Mouse (Mus musculus) G1E-ER4 (cell line): Measurements from ENCODE around the gene Chst1. TPM values are rescaled to one million over a fixed set of nuclear protein-coding genes. Genes with fewer than 3 reads are reported as not detected.

Experiments
- GATA1 ChIP-seq: IDR thresholded peaks from one replicate; pipeline ENCODE4 v1.8.0; 2012; ENCODE audit warnings: low read length, inconsistent platforms
- polyA plus RNA-seq: library from polyadenylated mRNA; stranded (reverse); fragments of >175 nt; gene quantifications from 2 replicates; pipeline ENCODE4 v1.2.3, GENCODE M21; 2012

The Chst1 gene
- polyA plus RNA-seq, result 0.11 TPM in 1 of 2 replicates, not detected in the other

DNA sequence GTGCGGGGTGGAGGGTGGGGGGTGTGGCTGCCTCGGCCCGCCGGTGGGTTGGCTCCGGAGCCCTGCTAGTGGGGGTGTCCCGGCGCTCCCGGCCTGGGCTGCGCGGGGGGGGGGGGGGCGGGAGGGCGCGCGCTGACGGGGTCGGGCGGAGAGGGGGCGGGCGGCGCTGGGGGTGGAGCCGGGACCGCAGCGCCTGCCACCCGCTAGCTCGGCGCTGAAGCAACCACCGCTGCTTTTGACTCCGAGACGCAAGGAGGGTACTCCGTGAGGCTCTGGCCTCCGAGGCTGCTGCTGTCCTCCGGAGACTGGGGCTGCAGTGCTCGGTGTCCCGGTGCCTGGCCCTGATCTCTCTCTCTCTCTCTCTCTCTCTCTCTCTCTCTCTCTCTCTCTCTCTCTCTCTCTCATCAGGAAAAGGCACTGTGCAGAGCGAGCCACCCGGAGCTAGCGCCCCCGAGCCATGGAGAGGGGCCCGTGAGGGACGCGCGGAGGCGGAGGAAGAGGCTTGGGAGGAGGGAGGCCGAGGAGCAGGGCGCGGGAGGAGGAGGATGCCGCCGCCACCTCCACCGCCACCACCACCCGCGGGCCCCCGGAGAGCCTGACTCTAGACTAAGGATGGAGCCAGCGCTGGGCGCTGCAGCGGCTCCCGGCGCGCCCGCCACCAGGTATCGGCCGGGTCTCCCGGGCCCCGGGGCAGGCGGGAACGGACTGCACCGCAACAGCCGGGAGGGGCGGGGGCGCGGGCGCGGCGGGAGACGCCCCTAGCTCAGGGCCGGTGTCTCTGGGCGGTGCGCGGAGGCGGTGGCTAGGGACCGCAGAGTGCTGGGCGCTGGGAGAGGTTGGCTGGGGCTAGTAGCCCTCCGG, at the start of gene Chst1:
Gene Chst1 (plus strand): TSS at position 221 of the 861 bp plus-strand sequence.
- TF ChIP-seq GATA1, result no peak

GRCm38 (mm10) chr2:92550051-92550450, 49.5 kb upstream of the Chst1 start:
- no peak for TF ChIP-seq GATA1

DNA sequence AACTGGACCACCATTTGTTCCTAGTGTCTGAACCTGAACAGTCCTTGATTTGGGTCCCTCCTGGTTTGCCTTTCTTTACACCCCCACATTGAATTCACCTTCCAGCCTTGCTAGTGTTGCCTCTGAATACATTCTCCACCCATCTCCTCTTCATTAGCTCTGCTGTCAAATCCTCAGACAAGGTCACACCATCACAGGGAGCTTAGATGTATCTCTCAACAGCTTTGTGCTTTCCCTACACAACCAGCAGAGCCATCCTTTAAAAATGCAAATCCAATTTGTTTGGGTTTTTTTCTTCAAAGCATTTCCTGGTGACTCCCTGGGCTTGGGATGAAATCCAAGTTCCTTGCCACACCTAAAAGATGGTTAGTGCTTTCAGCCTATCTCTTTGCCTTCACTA, 45.0 kb upstream of the Chst1 start:
- no peak for TF ChIP-seq GATA1

DNA sequence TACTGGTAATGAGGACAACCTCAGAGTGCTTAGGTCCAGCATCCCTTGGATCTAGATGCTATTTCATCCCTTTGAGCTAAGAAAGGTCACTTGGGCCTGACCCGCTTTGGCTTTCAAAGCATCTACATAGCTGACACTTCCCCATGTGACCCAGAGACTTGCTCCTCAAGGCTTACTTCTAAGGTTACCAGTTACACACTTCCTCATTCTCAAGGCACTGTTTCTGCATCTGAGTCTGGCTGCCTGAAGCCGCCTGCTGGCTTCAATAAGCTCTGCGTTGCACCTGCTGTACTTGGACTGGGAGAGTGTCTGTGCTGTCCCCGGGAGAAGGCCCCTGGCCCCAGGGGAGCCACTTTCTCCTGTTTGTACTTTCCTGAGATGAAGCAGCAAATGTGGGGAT, 36.6 kb upstream of the Chst1 start:
- no peak for TF ChIP-seq GATA1

GRCm38 (mm10) chr2:92570623-92571022, 28.9 kb upstream of the Chst1 start:
- no peak for TF ChIP-seq GATA1

GRCm38 (mm10) chr2:92577824-92578223, 21.7 kb upstream of the Chst1 start:
- TF ChIP-seq GATA1, result no peak

DNA sequence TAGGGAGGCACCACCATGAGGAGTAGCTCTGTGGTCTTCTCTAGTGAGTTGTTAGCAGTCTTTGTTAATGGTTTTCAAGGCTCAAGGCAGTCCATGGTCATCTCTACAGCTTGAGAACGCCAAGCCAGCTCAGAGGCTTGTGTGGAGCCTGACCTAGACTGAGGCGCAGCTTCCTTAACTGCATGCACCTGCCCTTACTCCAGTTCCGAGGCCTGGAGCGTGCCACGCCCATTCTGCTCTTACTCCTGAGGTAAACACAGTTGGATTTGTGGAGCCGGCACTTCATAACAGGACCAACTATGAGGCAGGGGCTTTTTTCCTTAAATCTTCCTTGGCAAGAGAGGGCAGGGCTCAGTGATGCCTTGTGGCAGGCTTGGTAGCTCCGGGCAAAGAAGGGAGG, 18.2 kb upstream of the Chst1 start:
- no peak for TF ChIP-seq GATA1

DNA sequence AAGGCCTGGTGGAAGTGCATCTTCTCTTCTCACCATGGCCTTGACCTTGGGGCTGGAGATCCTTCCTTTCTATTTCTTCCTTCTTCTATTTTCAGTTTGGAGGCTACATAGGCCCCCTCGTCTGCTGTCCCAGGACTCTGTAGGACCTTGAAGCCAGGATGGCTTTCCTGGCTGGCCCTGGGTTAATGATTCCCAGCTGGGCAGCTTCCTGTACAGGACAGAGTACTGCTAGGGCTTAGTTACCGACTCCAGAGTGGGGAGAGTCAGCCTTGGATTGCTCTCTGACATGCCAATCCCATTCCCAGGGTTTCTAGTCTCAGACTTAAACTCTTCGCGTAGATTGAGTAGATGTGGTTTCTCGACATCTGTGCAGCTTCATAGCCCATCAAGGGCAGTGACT, 16.9 kb upstream of the Chst1 start:
- no peak for TF ChIP-seq GATA1

- TF ChIP-seq GATA1, result no peak
Measured at GRCm38 (mm10) chr2:92587806-92588205, 11.7 kb upstream of the Chst1 start.

- no peak for TF ChIP-seq GATA1
Measured at GRCm38 (mm10) chr2:92594929-92595730, 4.4 kb upstream of the Chst1 start.

GRCm38 (mm10) chr2:92597291-92597690, 2.2 kb upstream of the Chst1 start:
- no peak for TF ChIP-seq GATA1

DNA sequence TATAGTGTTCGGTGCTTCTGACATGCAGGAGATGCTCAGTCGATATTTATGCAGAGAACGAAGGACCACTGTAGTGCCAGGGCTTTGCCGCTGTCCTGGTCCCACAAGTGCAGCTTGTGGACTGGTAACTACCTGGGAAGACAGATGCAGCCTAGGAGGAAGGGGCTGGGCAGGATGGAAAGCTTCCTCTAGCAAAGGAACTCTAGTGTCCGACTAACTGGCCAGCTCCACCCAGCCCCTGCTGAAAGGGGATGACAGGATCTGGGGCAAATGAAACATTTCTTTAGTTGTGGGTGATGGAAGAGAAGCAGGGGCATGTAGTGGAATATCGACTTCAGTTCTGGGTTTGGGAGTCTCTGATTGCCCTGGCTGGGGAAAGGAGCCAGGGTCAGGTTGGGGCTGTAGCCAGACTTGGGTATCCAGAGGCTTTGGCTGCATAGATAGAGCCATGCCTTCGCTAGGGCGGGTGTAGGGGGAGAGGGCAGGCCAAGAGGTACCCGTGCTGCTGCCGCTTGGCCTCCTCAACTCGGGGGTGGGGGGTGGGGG, 493 bp upstream of the Chst1 start:
- no peak for TF ChIP-seq GATA1

DNA sequence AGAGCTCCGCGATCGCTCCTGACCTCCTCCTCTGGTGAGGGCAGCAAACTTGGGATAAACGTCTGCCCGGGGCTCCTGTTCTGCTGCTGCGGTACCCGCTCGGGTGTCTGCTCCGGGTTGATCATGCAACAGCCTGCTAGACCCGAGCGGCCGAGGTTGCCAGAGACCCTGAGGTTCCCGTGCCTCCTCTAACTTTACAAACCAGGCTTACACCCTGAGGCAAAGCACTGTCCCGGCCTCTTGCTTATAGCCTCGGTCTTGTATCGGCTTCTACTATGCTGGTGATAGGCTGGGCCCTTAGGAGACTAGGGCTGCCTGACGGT, 802 bp downstream of the Chst1 start:
- TF ChIP-seq GATA1, result no peak

- no peak for TF ChIP-seq GATA1
Measured at GRCm38 (mm10) chr2:92601246-92601645, 1.7 kb downstream of the Chst1 start.

- TF ChIP-seq GATA1, result no peak
Measured at GRCm38 (mm10) chr2:92602073-92602472, 2.6 kb downstream of the Chst1 start.

- TF ChIP-seq GATA1, result no peak
Measured at GRCm38 (mm10) chr2:92603591-92603990, 4.1 kb downstream of the Chst1 start.
